Comparison of ENCODE assay signal across 28 mouse cellular contexts in genomic region chr8:10568448-10568847, GRCm38 (mm10).
A peak's percentile ranks its signal among the peaks of the same experiment; 100 is the strongest.
DNase-seq lines count a peak whose midpoint lies in the region; ATAC-seq and TF ChIP-seq lines count a peak whose summit lies in the region.
"Had no signal": no experiment of that assay in that cellular context is flagged by ENCODE, and none has a peak within 500 bp of the region (broad histone marks: within the 10 kb centered on the region; RNA-seq: fewer than 3 reads in every experiment).

No protein-coding gene starts in this region.

- no peak overlapping the region for H3K4me2 ChIP-seq in midbrain, embryonic 11.5 days
- no peak overlapping the region for H3K4me2 ChIP-seq in midbrain, postnatal 0 days (ENCODE audit: low read depth, low read length, poor library complexity, severe bottlenecking)
- H3K4me2 ChIP-seq: embryonic facial prominence, embryonic 12.5 days; embryonic facial prominence, embryonic 15.5 days; forebrain, embryonic 15.5 days; heart, embryonic 12.5 days; heart, embryonic 15.5 days; hindbrain, embryonic 13.5 days had no signal

- WGBS in midbrain, embryonic 11.5 days: 77% methylated on average over 4 of the region's 4 CpGs
- 80% methylated on average over 4 of the region's 4 CpGs for WGBS in midbrain, postnatal 0 days

- no peaks in the 10 kb centered on the region for H3K36me3 ChIP-seq in midbrain, embryonic 11.5 days (ENCODE audit: control insufficient read depth, insufficient read depth, low read length)
- H3K36me3 ChIP-seq in midbrain, postnatal 0 days (ENCODE audit: insufficient read depth, low read length): peaks cover 18% of the 10 kb centered on the region; the same call in 1 of the 2 replicates
- H3K36me3 ChIP-seq: embryonic facial prominence, embryonic 12.5 days; embryonic facial prominence, embryonic 15.5 days; forebrain, embryonic 15.5 days; G1E; heart, embryonic 12.5 days; heart, embryonic 15.5 days had no signal

- no peak for DNase-seq in frontal cortex, postnatal 14 days (ENCODE audit: low spot score in 2 of 2)
- peak; percentile 78 for DNase-seq in midbrain, embryonic 11.5 days (ENCODE audit: low spot score, missing footprints)
- no peak for DNase-seq in midbrain, postnatal 0 days (ENCODE audit: low spot score)
- DNase-seq in right cerebral cortex, postnatal 14 days: peak; percentile 15
- no peak for DNase-seq in right cerebral cortex, adult 2 months (ENCODE audit: low spot score in 2 of 2)
- DNase-seq: adrenal gland, postnatal 10 days; adrenal gland, postnatal 36 days; B cell, adult 2 months; cerebellum, adult 11 months; cerebellum, adult 2 months; cerebellum, adult 9-11 months; cerebellum, postnatal 25 days; gastrocnemius, postnatal 25 days; heart, adult 18-20 months; heart, postnatal 10 days; heart, postnatal 36 days had no signal

- no peaks in the 10 kb centered on the region for H3K4me1 ChIP-seq in midbrain, embryonic 11.5 days (ENCODE audit: control insufficient read depth, insufficient read depth, low read length)
- H3K4me1 ChIP-seq in midbrain, postnatal 0 days (ENCODE audit: insufficient read depth, low read length): no peaks in the 10 kb centered on the region
- H3K4me1 ChIP-seq: embryonic facial prominence, embryonic 12.5 days; embryonic facial prominence, embryonic 15.5 days had no signal

- no peak overlapping the region for H3K9ac ChIP-seq in midbrain, embryonic 11.5 days (ENCODE audit: low read length)
- H3K9ac ChIP-seq in midbrain, postnatal 0 days (replicated peaks; ENCODE audit: low read length, poor library complexity, severe bottlenecking): no peak overlapping the region
- H3K9ac ChIP-seq: embryonic facial prominence, embryonic 12.5 days; embryonic facial prominence, embryonic 15.5 days; forebrain, embryonic 15.5 days; heart, embryonic 12.5 days; heart, embryonic 15.5 days; hindbrain, embryonic 13.5 days had no signal

- H3K9me3 ChIP-seq in midbrain, embryonic 11.5 days (ENCODE audit: control insufficient read depth, low read length): no peaks in the 10 kb centered on the region
- no peaks in the 10 kb centered on the region for H3K9me3 ChIP-seq in midbrain, postnatal 0 days (ENCODE audit: low read length)
- H3K9me3 ChIP-seq: embryonic facial prominence, embryonic 12.5 days; embryonic facial prominence, embryonic 15.5 days; forebrain, embryonic 15.5 days; G1E; heart, embryonic 12.5 days; heart, embryonic 15.5 days; hindbrain, embryonic 10.5 days; hindbrain, embryonic 13.5 days had no signal

- no peak overlapping the region for H3K27ac ChIP-seq in midbrain, embryonic 11.5 days (ENCODE audit: low read depth, low read length)
- no peak overlapping the region for H3K27ac ChIP-seq in midbrain, postnatal 0 days (ENCODE audit: low read depth, low read length)
- H3K27ac ChIP-seq: embryonic facial prominence, embryonic 12.5 days; embryonic facial prominence, embryonic 15.5 days; forebrain, embryonic 15.5 days; heart, embryonic 15.5 days; hindbrain, embryonic 10.5 days; hindbrain, embryonic 13.5 days had no signal

- H3K4me3 ChIP-seq in midbrain, embryonic 11.5 days (ENCODE audit: low read depth, low read length): no peak overlapping the region
- no peak overlapping the region for H3K4me3 ChIP-seq in midbrain, postnatal 0 days (ENCODE audit: low read depth, low read length)
- H3K4me3 ChIP-seq: embryonic facial prominence, embryonic 12.5 days; embryonic facial prominence, embryonic 15.5 days; forebrain, embryonic 15.5 days; heart, embryonic 12.5 days; heart, embryonic 15.5 days; hindbrain, embryonic 10.5 days; hindbrain, embryonic 13.5 days had no signal

- ATAC-seq in frontal cortex, adult (ENCODE audit: low TSS enrichment): peak; percentile 70
- ATAC-seq in midbrain, embryonic 11.5 days (ENCODE audit: low FRiP score): no peak
- ATAC-seq in midbrain, postnatal 0 days (ENCODE audit: low FRiP score): no peak
- ATAC-seq: forebrain, embryonic 15.5 days; hindbrain, embryonic 16.5 days; Patski had no signal

- H3K27me3 ChIP-seq in midbrain, embryonic 11.5 days (ENCODE audit: control insufficient read depth, insufficient read depth, low read length): no peaks in the 10 kb centered on the region
- H3K27me3 ChIP-seq in midbrain, postnatal 0 days (ENCODE audit: insufficient read depth, low read length): no peaks in the 10 kb centered on the region
- H3K27me3 ChIP-seq: CH12.LX; embryonic facial prominence, embryonic 12.5 days; embryonic facial prominence, embryonic 15.5 days; forebrain, embryonic 15.5 days; heart, embryonic 12.5 days; heart, embryonic 15.5 days had no signal

- no peak for TF ChIP-seq CTCF in midbrain, postnatal 0 days (IDR thresholded peaks at IDR 0.05)

Comparison
In these comparisons a context has a peak if more than half of its experiments do, and no peak if none do; other contexts are left out.
1. DNase-seq: peak in midbrain, embryonic 11.5 days (single experiment) and right cerebral cortex, postnatal 14 days (single experiment); none in frontal cortex, postnatal 14 days (0 of 2), midbrain, postnatal 0 days (single experiment) and right cerebral cortex, adult 2 months (0 of 2).